Mouse (Mus musculus) neural tube, embryonic 11.5 days (tissue): ENCODE measurements around the gene Rps15. TPM values are rescaled to one million over a fixed set of nuclear protein-coding genes. Genes with fewer than 3 reads are reported as not detected.

Source experiments
- microRNA-seq: library from miRNA; unstranded; fragments of <30 nt; microRNA quantifications from one replicate; pipeline ENCODE4, GENCODE M21; 2016
- polyA plus RNA-seq: library from polyadenylated mRNA; unstranded; fragments of >200 nt; fragmentation: Nextera tagmentation; extraction: Ambion mirVana; gene quantifications from 2 replicates; pipeline ENCODE4 v1.2.1, GENCODE M21; 2014

Gene Rps15
- polyA plus RNA-seq, 1 experiment from 2014 or later: 860 TPM

Small RNA genes lying within 50 kb of the gene (microRNA-seq; reads per million reads assigned to microRNA genes)
- gene Mir6911: not detected

Other genes starting within 250 kb of the Rps15 start
- 540 and 570 TPM in 2 replicates for gene Gpx4, start 245.3 kb upstream of the Rps15 start, polyA plus RNA-seq
- 11.3 and 11.9 TPM in 2 replicates for gene Sbno2, start 186.9 kb upstream of the Rps15 start, polyA plus RNA-seq
- gene Stk11, start 176.7 kb upstream of the Rps15 start, polyA plus RNA-seq: 22.0 and 23.5 TPM in 2 replicates
- 376 and 386 TPM in 2 replicates for gene Atp5d, start 153.8 kb upstream of the Rps15 start, polyA plus RNA-seq
- 11.1 and 11.3 TPM in 2 replicates for gene Cbarp, start 151.6 kb upstream of the Rps15 start, polyA plus RNA-seq
- 70.0 and 78.2 TPM in 2 replicates for gene Midn, start 144.2 kb upstream of the Rps15 start, polyA plus RNA-seq
- gene Cirbp, start 126.5 kb upstream of the Rps15 start, polyA plus RNA-seq: 84.0 and 85.1 TPM in 2 replicates
- 8.8 and 10.8 TPM in 2 replicates for gene 1600002K03Rik, start 119.5 kb upstream of the Rps15 start, polyA plus RNA-seq
- 36.2 and 38.9 TPM in 2 replicates for gene Efna2, start 113.0 kb upstream of the Rps15 start, polyA plus RNA-seq
- 59.6 and 61.8 TPM in 2 replicates for gene Mum1, start 66.0 kb upstream of the Rps15 start, polyA plus RNA-seq
- gene Ndufs7, start 43.3 kb upstream of the Rps15 start, polyA plus RNA-seq: 247 and 261 TPM in 2 replicates
- gene Gamt, start 31.4 kb upstream of the Rps15 start, polyA plus RNA-seq: 35.1 and 37.7 TPM in 2 replicates
- gene Dazap1, start 31.0 kb upstream of the Rps15 start, polyA plus RNA-seq: 49.8 and 51.9 TPM in 2 replicates
- gene Apc2, start 3.5 kb downstream of the Rps15 start, polyA plus RNA-seq: 81.4 and 81.7 TPM in 2 replicates
- 37.3 and 40.5 TPM in 2 replicates for gene 2310011J03Rik, start 28.1 kb downstream of the Rps15 start, polyA plus RNA-seq
- 2.0 and 2.4 TPM in 2 replicates for gene Pcsk4, start 37.0 kb downstream of the Rps15 start, polyA plus RNA-seq
- gene Reep6, start 37.5 kb downstream of the Rps15 start, polyA plus RNA-seq: 4.2 and 5.5 TPM in 2 replicates
- gene Adamtsl5, start 56.0 kb downstream of the Rps15 start, polyA plus RNA-seq: 0.17 and 0.27 TPM in 2 replicates
- gene Plk5, start 64.0 kb downstream of the Rps15 start, polyA plus RNA-seq: 0.17 TPM in 1 of 2 replicates, not detected in the other
- gene Mex3d, start 95.2 kb downstream of the Rps15 start, polyA plus RNA-seq: 12.6 and 15.5 TPM in 2 replicates
- 262 and 271 TPM in 2 replicates for gene Mbd3, start 107.1 kb downstream of the Rps15 start, polyA plus RNA-seq
- 494 and 521 TPM in 2 replicates for gene Uqcr11, start 114.4 kb downstream of the Rps15 start, polyA plus RNA-seq
- 177 and 178 TPM in 2 replicates for gene Tcf3, start 141.2 kb downstream of the Rps15 start, polyA plus RNA-seq
- 1.3 and 1.4 TPM in 2 replicates for gene Onecut3, start 202.4 kb downstream of the Rps15 start, polyA plus RNA-seq
- gene Atp8b3, start 246.7 kb downstream of the Rps15 start, polyA plus RNA-seq: 0.84 and 0.96 TPM in 2 replicates